Mouse (Mus musculus): ENCODE measurements around the gene Tppp3. TPM values are rescaled to one million over a fixed set of nuclear protein-coding genes. Genes with fewer than 3 reads are reported as not detected.

The Tppp3 gene
- polyA plus RNA-seq, 1 experiment from 2014 or later: 189 TPM

- H3K4me2 ChIP-seq (ENCODE audit: low read depth, low read length): no peak overlapping the region
- H3K9me3 ChIP-seq (ENCODE audit: control insufficient read depth, low read length): no peaks in the 10 kb centered on the region
- H3K27ac ChIP-seq (ENCODE audit: low read depth, low read length): no peak overlapping the region
- H3K4me3 ChIP-seq (ENCODE audit: low read depth, low read length): no peak overlapping the region
- H3K36me3 ChIP-seq (ENCODE audit: control insufficient read depth, insufficient read depth, low read length): 0 out of 2 replicates have a peak, but pooled peaks cover under 1% of the 10 kb centered on the region
- no peak overlapping the region for H3K9ac ChIP-seq (replicated peaks; ENCODE audit: low read depth, low read length)
- no peak for ATAC-seq (ENCODE audit: low read depth)
- no peaks in the 10 kb centered on the region for H3K27me3 ChIP-seq (ENCODE audit: control insufficient read depth, insufficient read depth, low read length)
- no peaks in the 10 kb centered on the region for H3K4me1 ChIP-seq (ENCODE audit: control insufficient read depth, insufficient read depth, low read length)
- 13% methylated on average over 2 of the region's 2 CpGs for WGBS
Measured at GRCm38 (mm10) chr8:105481013-105481412, 9.7 kb upstream of the Tppp3 start.

DNA sequence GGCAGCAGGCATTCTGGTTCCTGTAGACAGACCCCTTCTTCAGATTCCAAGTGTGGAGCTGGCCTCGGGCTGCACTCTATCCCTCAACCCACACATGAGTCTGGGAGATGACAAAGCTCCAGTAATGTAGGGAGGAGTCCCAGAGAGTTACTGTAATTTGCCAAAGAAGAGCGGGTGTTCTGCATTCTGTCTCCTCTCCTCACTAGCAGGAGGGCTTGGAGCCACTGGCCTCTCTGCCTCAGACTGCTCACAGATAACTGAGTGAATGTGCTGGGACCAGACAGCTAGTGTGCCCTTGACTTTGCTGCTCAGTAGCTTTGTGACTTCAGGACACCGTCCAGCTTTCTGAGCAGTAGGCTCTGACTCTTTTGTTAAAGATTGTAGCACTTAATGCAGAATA is 6.5 kb upstream of the Tppp3 start:
- H3K27me3 ChIP-seq (ENCODE audit: control insufficient read depth, insufficient read depth, low read length): no peaks in the 10 kb centered on the region
- no peak overlapping the region for H3K9ac ChIP-seq (replicated peaks; ENCODE audit: low read depth, low read length)
- peaks cover 15% of the 10 kb centered on the region for H3K4me1 ChIP-seq (ENCODE audit: control insufficient read depth, insufficient read depth, low read length)
- H3K4me2 ChIP-seq (ENCODE audit: low read depth, low read length): no peak overlapping the region
- H3K9me3 ChIP-seq (ENCODE audit: control insufficient read depth, low read length): no peaks in the 10 kb centered on the region
- 84% methylated on average over 3 of the region's 3 CpGs for WGBS
- H3K4me3 ChIP-seq (ENCODE audit: low read depth, low read length): no peak overlapping the region
- 0 out of 2 replicates have a peak, but pooled peaks cover 4% of the 10 kb centered on the region for H3K36me3 ChIP-seq (ENCODE audit: control insufficient read depth, insufficient read depth, low read length)
- H3K27ac ChIP-seq (ENCODE audit: low read depth, low read length): no peak overlapping the region
- ATAC-seq (ENCODE audit: low read depth): no peak

DNA sequence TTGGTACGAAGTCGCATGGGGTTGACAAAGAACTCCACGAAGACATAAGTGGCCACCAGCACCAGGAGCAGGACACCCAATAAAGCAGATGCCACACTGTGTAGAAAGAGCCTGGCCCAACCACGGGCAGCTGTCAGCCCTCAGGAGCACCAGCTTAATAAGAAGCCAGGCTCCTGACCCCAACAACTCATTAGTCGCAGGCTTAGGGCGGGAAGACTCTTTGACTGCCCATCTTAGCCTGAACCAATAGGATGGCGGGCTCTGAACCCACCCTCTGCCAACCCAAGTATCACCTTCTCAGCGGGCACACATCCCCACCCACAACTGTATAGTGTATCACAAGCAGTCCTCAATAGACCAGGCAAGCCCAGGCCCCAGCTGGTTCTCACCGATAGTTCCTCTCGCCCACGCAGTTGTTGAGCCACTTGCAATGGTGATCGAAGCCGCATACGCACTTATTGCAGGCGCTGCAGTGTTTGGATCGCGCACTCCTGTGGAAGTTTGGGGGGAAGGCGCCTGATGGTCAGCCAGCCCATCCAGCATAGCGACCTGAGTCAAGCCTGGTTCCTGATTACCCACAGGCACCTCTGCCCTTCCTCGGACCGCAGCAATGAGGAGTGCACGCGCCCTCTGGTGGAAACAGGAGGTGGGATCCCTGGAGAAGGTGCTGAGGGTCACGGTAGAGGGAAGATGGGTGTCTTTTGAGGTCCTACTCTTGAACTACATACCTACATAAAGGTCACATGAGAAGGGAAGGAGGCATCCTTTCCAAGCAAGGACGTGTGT is 5.5 kb upstream of the Tppp3 start:
- H3K27ac ChIP-seq (ENCODE audit: low read depth, low read length): no peak overlapping the region
- H3K36me3 ChIP-seq (ENCODE audit: control insufficient read depth, insufficient read depth, low read length): 0 out of 2 replicates have a peak, but pooled peaks cover 4% of the 10 kb centered on the region
- H3K4me3 ChIP-seq (ENCODE audit: low read depth, low read length): no peak overlapping the region
- H3K27me3 ChIP-seq (ENCODE audit: control insufficient read depth, insufficient read depth, low read length): no peaks in the 10 kb centered on the region
- no peak for ATAC-seq (ENCODE audit: low read depth)
- peaks cover 15% of the 10 kb centered on the region for H3K4me1 ChIP-seq (ENCODE audit: control insufficient read depth, insufficient read depth, low read length)
- no peak overlapping the region for H3K4me2 ChIP-seq (ENCODE audit: low read depth, low read length)
- H3K9me3 ChIP-seq (ENCODE audit: control insufficient read depth, low read length): no peaks in the 10 kb centered on the region
- no peak overlapping the region for H3K9ac ChIP-seq (replicated peaks; ENCODE audit: low read depth, low read length)
- WGBS: 44% methylated on average over 25 of the region's 25 CpGs

- no peak overlapping the region for H3K9ac ChIP-seq (replicated peaks; ENCODE audit: low read depth, low read length)
- ATAC-seq (ENCODE audit: low read depth): no peak
- H3K9me3 ChIP-seq (ENCODE audit: control insufficient read depth, low read length): no peaks in the 10 kb centered on the region
- H3K4me2 ChIP-seq (ENCODE audit: low read depth, low read length): no peak overlapping the region
- H3K27me3 ChIP-seq (ENCODE audit: control insufficient read depth, insufficient read depth, low read length): no peaks in the 10 kb centered on the region
- H3K4me1 ChIP-seq (ENCODE audit: control insufficient read depth, insufficient read depth, low read length): peaks cover 15% of the 10 kb centered on the region
- 0 out of 2 replicates have a peak, but pooled peaks cover 4% of the 10 kb centered on the region for H3K36me3 ChIP-seq (ENCODE audit: control insufficient read depth, insufficient read depth, low read length)
- no peak overlapping the region for H3K4me3 ChIP-seq (ENCODE audit: low read depth, low read length)
- 91% methylated on average over 7 of the region's 7 CpGs for WGBS
- H3K27ac ChIP-seq (ENCODE audit: low read depth, low read length): no peak overlapping the region
Measured at GRCm38 (mm10) chr8:105476161-105476560, 4.8 kb upstream of the Tppp3 start.

DNA sequence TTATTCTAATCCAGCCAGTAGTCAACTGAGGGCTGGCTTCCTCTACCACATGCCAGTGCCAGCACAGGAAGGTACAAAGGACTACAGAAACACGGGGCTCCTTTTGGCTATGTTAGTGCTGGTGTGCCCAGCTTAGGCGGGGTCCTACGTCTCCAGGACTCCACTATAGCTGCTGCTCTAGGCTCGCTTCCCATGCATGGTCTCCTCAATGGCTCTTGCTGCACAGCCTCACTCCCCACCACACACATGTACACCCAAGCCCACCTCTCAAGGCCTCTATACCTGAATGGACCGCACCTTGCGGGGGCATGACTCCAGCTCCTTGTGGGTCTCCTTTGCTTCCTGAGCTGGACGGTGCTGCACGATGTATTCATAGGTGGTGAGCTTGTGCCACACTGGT is 4.4 kb upstream of the Tppp3 start:
- Histone ChIP-seq H3K27me3 (ENCODE audit: control insufficient read depth, insufficient read depth, low read length) (no peaks in the 10 kb centered on the region), H3K27ac (ENCODE audit: low read depth, low read length) (no peak overlapping the region), H3K9me3 (ENCODE audit: control insufficient read depth, low read length) (no peaks in the 10 kb centered on the region), H3K4me3 (ENCODE audit: low read depth, low read length) (no peak overlapping the region), H3K4me2 (ENCODE audit: low read depth, low read length) (no peak overlapping the region), H3K4me1 (ENCODE audit: control insufficient read depth, insufficient read depth, low read length) (peaks cover 18% of the 10 kb centered on the region), H3K36me3 (ENCODE audit: control insufficient read depth, insufficient read depth, low read length) (0 out of 2 replicates have a peak, but pooled peaks cover 4% of the 10 kb centered on the region), H3K9ac (replicated peaks; ENCODE audit: low read depth, low read length) (no peak overlapping the region)
- ATAC-seq (ENCODE audit: low read depth): no peak
- WGBS: 88% methylated on average over 8 of the region's 8 CpGs

GRCm38 (mm10) chr8:105475254-105475653 is 3.9 kb upstream of the Tppp3 start:
- no peak for ATAC-seq (ENCODE audit: low read depth)
- H3K36me3 ChIP-seq (ENCODE audit: control insufficient read depth, insufficient read depth, low read length): 0 out of 2 replicates have a peak, but pooled peaks cover 4% of the 10 kb centered on the region
- no peak overlapping the region for H3K4me3 ChIP-seq (ENCODE audit: low read depth, low read length)
- H3K4me1 ChIP-seq (ENCODE audit: control insufficient read depth, insufficient read depth, low read length): peaks cover 19% of the 10 kb centered on the region
- H3K4me2 ChIP-seq (ENCODE audit: low read depth, low read length): no peak overlapping the region
- H3K27ac ChIP-seq (ENCODE audit: low read depth, low read length): no peak overlapping the region
- H3K27me3 ChIP-seq (ENCODE audit: control insufficient read depth, insufficient read depth, low read length): no peaks in the 10 kb centered on the region
- H3K9ac ChIP-seq (replicated peaks; ENCODE audit: low read depth, low read length): no peak overlapping the region
- 39% methylated on average over 4 of the region's 4 CpGs for WGBS
- H3K9me3 ChIP-seq (ENCODE audit: control insufficient read depth, low read length): no peaks in the 10 kb centered on the region

- ATAC-seq (ENCODE audit: low read depth): no peak
- Histone ChIP-seq H3K9ac (replicated peaks; ENCODE audit: low read depth, low read length) (no peak overlapping the region), H3K27ac (ENCODE audit: low read depth, low read length) (no peak overlapping the region), H3K36me3 (ENCODE audit: control insufficient read depth, insufficient read depth, low read length) (0 out of 2 replicates have a peak, but pooled peaks cover 4% of the 10 kb centered on the region), H3K4me3 (ENCODE audit: low read depth, low read length) (no peak overlapping the region), H3K4me2 (ENCODE audit: low read depth, low read length) (no peak overlapping the region), H3K27me3 (ENCODE audit: control insufficient read depth, insufficient read depth, low read length) (no peaks in the 10 kb centered on the region), H3K9me3 (ENCODE audit: control insufficient read depth, low read length) (no peaks in the 10 kb centered on the region), H3K4me1 (ENCODE audit: control insufficient read depth, insufficient read depth, low read length) (peaks cover 21% of the 10 kb centered on the region)
- WGBS: 40% methylated on average over 5 of the region's 5 CpGs
Measured at GRCm38 (mm10) chr8:105474680-105475079, 3.4 kb upstream of the Tppp3 start.

DNA sequence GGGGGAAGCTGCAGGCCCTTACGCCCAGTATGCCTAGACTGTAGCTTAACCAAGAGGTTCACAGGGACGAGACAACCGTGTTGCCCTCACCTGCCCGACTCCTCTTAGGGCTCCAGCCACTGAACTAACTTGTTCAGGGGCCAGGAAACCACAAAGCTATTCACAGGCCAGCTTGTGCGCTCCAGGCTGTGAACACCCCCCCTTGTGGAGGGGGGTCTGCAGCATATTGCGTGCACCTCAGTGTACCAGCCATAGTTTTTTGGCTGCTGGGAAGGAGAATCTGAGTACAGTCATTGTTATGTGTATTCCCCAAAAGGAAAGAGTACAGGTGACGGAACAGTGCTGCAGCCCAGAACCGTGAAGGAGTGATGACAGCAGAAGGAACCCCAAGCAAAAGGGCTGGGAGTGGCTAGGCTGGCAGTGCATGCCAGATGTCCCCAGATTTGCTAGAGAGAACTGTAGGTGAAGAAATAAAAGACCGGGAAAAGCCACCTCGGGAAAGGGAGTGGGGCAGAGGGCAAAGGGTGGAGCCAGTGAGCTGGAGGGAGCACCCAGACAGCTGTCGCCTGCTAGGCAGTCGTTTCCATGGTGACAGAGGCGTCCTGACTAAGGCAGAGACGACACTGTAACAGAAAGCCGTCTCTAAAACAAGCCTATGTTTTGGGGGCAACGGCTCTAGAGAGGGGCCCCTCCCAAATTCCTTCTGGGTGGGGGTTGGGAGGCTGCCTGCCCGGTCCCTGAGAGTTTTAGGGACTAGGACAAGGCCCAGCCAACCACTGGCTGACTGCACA is 2.7 kb upstream of the Tppp3 start:
- Histone ChIP-seq H3K36me3 (ENCODE audit: control insufficient read depth, insufficient read depth, low read length) (0 out of 2 replicates have a peak, but pooled peaks cover 4% of the 10 kb centered on the region), H3K9me3 (ENCODE audit: control insufficient read depth, low read length) (no peaks in the 10 kb centered on the region), H3K9ac (replicated peaks; ENCODE audit: low read depth, low read length) (no peak overlapping the region), H3K27me3 (ENCODE audit: control insufficient read depth, insufficient read depth, low read length) (no peaks in the 10 kb centered on the region), H3K27ac (ENCODE audit: low read depth, low read length) (no peak overlapping the region), H3K4me2 (ENCODE audit: low read depth, low read length) (no peak overlapping the region), H3K4me1 (ENCODE audit: control insufficient read depth, insufficient read depth, low read length) (peaks cover 27% of the 10 kb centered on the region), H3K4me3 (ENCODE audit: low read depth, low read length) (no peak overlapping the region)
- WGBS: 23% methylated on average over 17 of the region's 17 CpGs
- ATAC-seq (ENCODE audit: low read depth): no peak

DNA sequence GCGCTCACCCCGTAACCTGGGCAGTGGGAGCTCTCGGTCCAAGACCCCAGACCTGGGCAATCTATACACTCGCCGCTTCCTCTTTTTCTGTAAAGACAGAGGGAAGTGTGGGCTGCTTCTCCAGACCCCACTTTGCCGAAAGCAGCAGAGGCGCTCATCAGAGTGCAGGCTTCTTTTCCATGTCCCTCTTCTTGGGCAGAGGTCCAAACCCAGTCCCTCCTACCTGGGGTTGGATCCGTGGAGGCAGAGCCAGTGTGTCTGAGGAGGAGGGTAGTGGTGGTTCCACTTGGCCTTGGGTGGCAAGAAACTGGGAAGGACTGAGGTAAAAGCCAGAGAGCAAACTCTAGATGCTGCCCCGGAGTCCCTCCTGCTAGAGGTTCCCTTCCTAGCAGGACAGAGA is 1.7 kb upstream of the Tppp3 start:
- H3K4me1 ChIP-seq (ENCODE audit: control insufficient read depth, insufficient read depth, low read length): peaks cover 27% of the 10 kb centered on the region
- H3K9me3 ChIP-seq (ENCODE audit: control insufficient read depth, low read length): no peaks in the 10 kb centered on the region
- H3K27me3 ChIP-seq (ENCODE audit: control insufficient read depth, insufficient read depth, low read length): no peaks in the 10 kb centered on the region
- 0 out of 2 replicates have a peak, but pooled peaks cover 4% of the 10 kb centered on the region for H3K36me3 ChIP-seq (ENCODE audit: control insufficient read depth, insufficient read depth, low read length)
- H3K4me3 ChIP-seq (ENCODE audit: low read depth, low read length): no peak overlapping the region
- no peak overlapping the region for H3K4me2 ChIP-seq (ENCODE audit: low read depth, low read length)
- no peak overlapping the region for H3K9ac ChIP-seq (replicated peaks; ENCODE audit: low read depth, low read length)
- no peak for ATAC-seq (ENCODE audit: low read depth)
- no peak overlapping the region for H3K27ac ChIP-seq (ENCODE audit: low read depth, low read length)
- WGBS: 54% methylated on average over 9 of the region's 9 CpGs

Measured in neural tube, embryonic 14.5 days (tissue).